Mouse (Mus musculus): ENCODE results near the gene Krt90. TPM values are rescaled to one million over a fixed set of nuclear protein-coding genes. Genes with fewer than 3 reads are reported as not detected.

Gene Krt90
- not detected in 2 replicates for polyA plus RNA-seq (2015; fragmentation: Nextera tagmentation; extraction: Ambion mirVana)

- Histone ChIP-seq H3K27me3 (ENCODE audit: control insufficient read depth, insufficient read depth, low read depth, low read length) (no peaks in the 10 kb centered on the region), H3K4me2 (ENCODE audit: low read depth, low read length) (no peak within 1 kb of the TSS)
- WGBS = 57% methylated on average over 5 of the region's 5 CpGs
Observed at GRCm38 (mm10) chr15:101562850-101563249, at the start of gene Krt90. TSS of gene Krt90 (minus strand) at chr15:101562950.

GRCm38 (mm10) chr15:101599123-101599522 is 36.4 kb upstream of the Krt90 start:
- 44% methylated on average over 6 of the region's 6 CpGs for WGBS

More at GRCm38 (mm10) chr15:101562850-101563249, at the start of gene Krt90:
- no peak within 1 kb of the TSS for H3K9ac ChIP-seq (ENCODE audit: low read length)
- ATAC-seq (ENCODE audit: low read depth) = no peak
- no peak within 1 kb of the TSS for H3K4me3 ChIP-seq (ENCODE audit: low read length)
- no peaks in the 10 kb centered on the region for H3K36me3 ChIP-seq (ENCODE audit: control insufficient read depth, insufficient read depth, low read length)
- H3K27ac ChIP-seq (ENCODE audit: low read length) = no peak within 1 kb of the TSS
- H3K9me3 ChIP-seq (ENCODE audit: control insufficient read depth, low read length) = no peaks in the 10 kb centered on the region
- 0 out of 2 replicates have a peak, but pooled peaks cover 2% of the 10 kb centered on the region for H3K4me1 ChIP-seq (replicated peaks; ENCODE audit: control insufficient read depth, insufficient read depth, low read length)

GRCm38 (mm10) chr15:101588216-101588615 is 25.5 kb upstream of the Krt90 start:
- 73% methylated on average over 10 of the region's 10 CpGs for WGBS
- H3K27me3 ChIP-seq (ENCODE audit: control insufficient read depth, insufficient read depth, low read depth, low read length) = no peaks in the 10 kb centered on the region

More at GRCm38 (mm10) chr15:101599123-101599522, 36.4 kb upstream of the Krt90 start:
- no peak overlapping the region for H3K27ac ChIP-seq (ENCODE audit: low read length)
- H3K4me3 ChIP-seq (ENCODE audit: low read length) = no peak overlapping the region
- H3K36me3 ChIP-seq (ENCODE audit: control insufficient read depth, insufficient read depth, low read length) = no peaks in the 10 kb centered on the region
- ATAC-seq (ENCODE audit: low read depth) = no peak
- no peaks in the 10 kb centered on the region for H3K9me3 ChIP-seq (ENCODE audit: control insufficient read depth, low read length)
- H3K9ac ChIP-seq (ENCODE audit: low read length) = no peak overlapping the region
- H3K4me2 ChIP-seq (ENCODE audit: low read depth, low read length) = no peak overlapping the region
- H3K27me3 ChIP-seq (ENCODE audit: control insufficient read depth, insufficient read depth, low read depth, low read length) = no peaks in the 10 kb centered on the region
- no peaks in the 10 kb centered on the region for H3K4me1 ChIP-seq (replicated peaks; ENCODE audit: control insufficient read depth, insufficient read depth, low read length)

GRCm38 (mm10) chr15:101584456-101584855 is 21.7 kb upstream of the Krt90 start:
- 8% methylated on average over 2 of the region's 2 CpGs for WGBS
- no peaks in the 10 kb centered on the region for H3K4me1 ChIP-seq (replicated peaks; ENCODE audit: control insufficient read depth, insufficient read depth, low read length)
- no peaks in the 10 kb centered on the region for H3K9me3 ChIP-seq (ENCODE audit: control insufficient read depth, low read length)
- H3K27ac ChIP-seq (ENCODE audit: low read length) = no peak overlapping the region
- H3K36me3 ChIP-seq (ENCODE audit: control insufficient read depth, insufficient read depth, low read length) = no peaks in the 10 kb centered on the region
- no peak overlapping the region for H3K9ac ChIP-seq (ENCODE audit: low read length)
- no peaks in the 10 kb centered on the region for H3K27me3 ChIP-seq (ENCODE audit: control insufficient read depth, insufficient read depth, low read depth, low read length)
- no peak for ATAC-seq (ENCODE audit: low read depth)
- no peak overlapping the region for H3K4me3 ChIP-seq (ENCODE audit: low read length)
- no peak overlapping the region for H3K4me2 ChIP-seq (ENCODE audit: low read depth, low read length)

More at GRCm38 (mm10) chr15:101588216-101588615, 25.5 kb upstream of the Krt90 start:
- Histone ChIP-seq H3K9me3 (ENCODE audit: control insufficient read depth, low read length) (no peaks in the 10 kb centered on the region), H3K4me3 (ENCODE audit: low read length) (no peak overlapping the region), H3K4me1 (replicated peaks; ENCODE audit: control insufficient read depth, insufficient read depth, low read length) (no peaks in the 10 kb centered on the region), H3K9ac (ENCODE audit: low read length) (no peak overlapping the region), H3K27ac (ENCODE audit: low read length) (no peak overlapping the region), H3K36me3 (ENCODE audit: control insufficient read depth, insufficient read depth, low read length) (no peaks in the 10 kb centered on the region), H3K4me2 (ENCODE audit: low read depth, low read length) (no peak overlapping the region)
- no peak for ATAC-seq (ENCODE audit: low read depth)

- Histone ChIP-seq H3K27me3 (ENCODE audit: control insufficient read depth, insufficient read depth, low read depth, low read length) (no peaks in the 10 kb centered on the region), H3K27ac (ENCODE audit: low read length) (no peak overlapping the region), H3K4me1 (replicated peaks; ENCODE audit: control insufficient read depth, insufficient read depth, low read length) (no peaks in the 10 kb centered on the region), H3K4me2 (ENCODE audit: low read depth, low read length) (no peak overlapping the region), H3K4me3 (ENCODE audit: low read length) (no peak overlapping the region), H3K36me3 (ENCODE audit: control insufficient read depth, insufficient read depth, low read length) (no peaks in the 10 kb centered on the region), H3K9me3 (ENCODE audit: control insufficient read depth, low read length) (no peaks in the 10 kb centered on the region), H3K9ac (ENCODE audit: low read length) (no peak overlapping the region)
- 74% methylated on average over 8 of the region's 8 CpGs for WGBS
- no peak for ATAC-seq (ENCODE audit: low read depth)
Observed at GRCm38 (mm10) chr15:101583211-101583965, 20.6 kb upstream of the Krt90 start.

- Histone ChIP-seq H3K9me3 (ENCODE audit: control insufficient read depth, low read length) (no peaks in the 10 kb centered on the region), H3K9ac (ENCODE audit: low read length) (no peak overlapping the region), H3K4me1 (replicated peaks; ENCODE audit: control insufficient read depth, insufficient read depth, low read length) (no peaks in the 10 kb centered on the region), H3K27ac (ENCODE audit: low read length) (no peak overlapping the region), H3K4me3 (ENCODE audit: low read length) (no peak overlapping the region), H3K36me3 (ENCODE audit: control insufficient read depth, insufficient read depth, low read length) (no peaks in the 10 kb centered on the region), H3K27me3 (ENCODE audit: control insufficient read depth, insufficient read depth, low read depth, low read length) (no peaks in the 10 kb centered on the region), H3K4me2 (ENCODE audit: low read depth, low read length) (no peak overlapping the region)
- ATAC-seq (ENCODE audit: low read depth) = no peak
- WGBS = 51% methylated on average over 3 of the region's 3 CpGs
Observed at GRCm38 (mm10) chr15:101581701-101582100, 19.0 kb upstream of the Krt90 start.

- Histone ChIP-seq H3K36me3 (ENCODE audit: control insufficient read depth, insufficient read depth, low read length) (no peaks in the 10 kb centered on the region), H3K4me1 (replicated peaks; ENCODE audit: control insufficient read depth, insufficient read depth, low read length) (no peaks in the 10 kb centered on the region), H3K27ac (ENCODE audit: low read length) (no peak overlapping the region), H3K9ac (ENCODE audit: low read length) (no peak overlapping the region), H3K4me3 (ENCODE audit: low read length) (no peak overlapping the region), H3K9me3 (ENCODE audit: control insufficient read depth, low read length) (no peaks in the 10 kb centered on the region), H3K27me3 (ENCODE audit: control insufficient read depth, insufficient read depth, low read depth, low read length) (no peaks in the 10 kb centered on the region), H3K4me2 (ENCODE audit: low read depth, low read length) (no peak overlapping the region)
- 58% methylated on average over 5 of the region's 5 CpGs for WGBS
- no peak for ATAC-seq (ENCODE audit: low read depth)
Observed at GRCm38 (mm10) chr15:101575506-101575905, 12.8 kb upstream of the Krt90 start.

GRCm38 (mm10) chr15:101573796-101574345 is 11.1 kb upstream of the Krt90 start, which contains the start of gene Krt75:
TSS of gene Krt75 (minus strand) at chr15:101573904.
- Histone ChIP-seq H3K4me1 (replicated peaks; ENCODE audit: control insufficient read depth, insufficient read depth, low read length) (no peaks in the 10 kb centered on the region), H3K27ac (ENCODE audit: low read length) (no peak within 1 kb of the TSS), H3K4me3 (ENCODE audit: low read length) (no peak within 1 kb of the TSS), H3K4me2 (ENCODE audit: low read depth, low read length) (no peak within 1 kb of the TSS), H3K9ac (ENCODE audit: low read length) (no peak within 1 kb of the TSS), H3K27me3 (ENCODE audit: control insufficient read depth, insufficient read depth, low read depth, low read length) (no peaks in the 10 kb centered on the region), H3K9me3 (ENCODE audit: control insufficient read depth, low read length) (no peaks in the 10 kb centered on the region), H3K36me3 (ENCODE audit: control insufficient read depth, insufficient read depth, low read length) (no peaks in the 10 kb centered on the region)
- WGBS = 48% methylated on average over 15 of the region's 15 CpGs
- ATAC-seq (ENCODE audit: low read depth) = no peak

GRCm38 (mm10) chr15:101567780-101568179 is 5.0 kb upstream of the Krt90 start:
- Histone ChIP-seq H3K4me3 (ENCODE audit: low read length) (no peak overlapping the region), H3K9ac (ENCODE audit: low read length) (no peak overlapping the region), H3K4me2 (ENCODE audit: low read depth, low read length) (no peak overlapping the region), H3K9me3 (ENCODE audit: control insufficient read depth, low read length) (no peaks in the 10 kb centered on the region), H3K36me3 (ENCODE audit: control insufficient read depth, insufficient read depth, low read length) (no peaks in the 10 kb centered on the region), H3K27ac (ENCODE audit: low read length) (no peak overlapping the region), H3K4me1 (replicated peaks; ENCODE audit: control insufficient read depth, insufficient read depth, low read length) (no peaks in the 10 kb centered on the region), H3K27me3 (ENCODE audit: control insufficient read depth, insufficient read depth, low read depth, low read length) (no peaks in the 10 kb centered on the region)
- 45% methylated on average over 7 of the region's 7 CpGs for WGBS
- ATAC-seq (ENCODE audit: low read depth) = no peak
